Mouse (Mus musculus): ENCODE results near the gene Iffo1.

Iffo1 gene

DNA sequence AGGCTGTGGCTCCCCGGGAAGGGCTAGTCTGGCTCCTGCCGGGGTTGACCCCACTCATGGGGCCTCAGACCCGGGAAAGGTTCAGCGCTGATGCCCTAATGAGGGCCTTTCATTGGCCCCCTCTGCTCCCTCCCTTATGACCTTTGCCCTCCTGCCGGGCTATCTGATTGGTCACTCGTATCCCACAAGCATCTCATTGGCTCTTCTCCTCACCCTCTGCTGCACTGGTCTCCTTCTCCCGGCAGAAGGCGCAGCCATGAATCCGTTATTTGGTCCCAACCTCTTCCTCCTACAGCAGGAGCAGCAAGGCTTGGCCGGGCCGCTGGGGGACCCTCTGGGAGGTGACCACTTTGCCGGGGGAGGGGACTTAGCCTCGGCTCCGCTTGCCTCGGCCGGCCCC is at the start of gene Iffo1:
TSS of gene Iffo1 (plus strand) at position 241 of the 400 bp plus-strand sequence.
- peak; percentile 88 for DNase-seq (ENCODE audit: low read depth, low spot score)

DNA sequence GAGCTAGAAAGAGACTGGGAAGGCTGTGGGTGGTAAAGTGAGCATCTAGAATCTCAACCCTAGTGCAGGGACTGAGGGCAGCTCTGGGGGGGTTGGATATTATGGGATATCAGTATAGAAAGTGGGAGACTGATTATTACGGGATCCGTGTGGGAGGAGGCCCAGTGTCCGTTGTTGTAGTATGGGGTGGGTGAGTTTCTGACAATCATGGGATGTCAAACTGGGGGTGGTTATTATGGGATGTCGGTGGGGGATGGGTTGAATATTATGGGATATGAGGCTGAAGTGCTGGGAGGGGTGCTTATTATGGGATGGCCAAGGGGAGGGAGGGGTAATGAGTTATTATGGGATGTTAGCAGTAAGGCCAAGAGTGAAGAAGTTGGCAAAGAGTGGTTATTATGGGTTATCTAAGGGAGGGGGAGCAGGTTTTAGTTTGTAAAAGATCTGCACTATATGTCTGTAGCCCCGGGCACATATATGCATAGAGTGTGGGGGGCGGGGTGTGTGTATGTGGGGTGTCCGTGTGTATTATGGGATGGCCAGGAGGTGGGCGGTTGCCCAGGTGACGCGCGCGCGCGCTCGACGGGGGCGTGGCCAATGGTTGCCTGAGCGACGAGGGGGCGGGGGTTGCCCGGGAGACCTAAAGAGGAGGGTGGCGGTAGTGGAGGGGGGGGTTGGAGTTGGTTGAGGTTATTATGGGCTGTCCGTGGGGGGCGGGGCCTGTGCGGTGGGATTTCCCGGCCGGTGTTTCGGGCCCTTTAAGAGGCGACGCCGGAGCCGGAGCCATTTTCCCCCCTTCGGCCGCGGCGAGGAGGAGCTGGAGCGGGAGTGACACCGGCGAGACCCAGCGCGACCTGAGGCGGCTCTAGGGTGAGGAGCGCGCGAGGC is 49.4 kb upstream of the Iffo1 start, which contains the start of gene Chd4:
TSS of gene Chd4 (plus strand) at position 591 of the 888 bp plus-strand sequence.
- DNase-seq (ENCODE audit: low read depth, low spot score): peak; percentile 82

DNA sequence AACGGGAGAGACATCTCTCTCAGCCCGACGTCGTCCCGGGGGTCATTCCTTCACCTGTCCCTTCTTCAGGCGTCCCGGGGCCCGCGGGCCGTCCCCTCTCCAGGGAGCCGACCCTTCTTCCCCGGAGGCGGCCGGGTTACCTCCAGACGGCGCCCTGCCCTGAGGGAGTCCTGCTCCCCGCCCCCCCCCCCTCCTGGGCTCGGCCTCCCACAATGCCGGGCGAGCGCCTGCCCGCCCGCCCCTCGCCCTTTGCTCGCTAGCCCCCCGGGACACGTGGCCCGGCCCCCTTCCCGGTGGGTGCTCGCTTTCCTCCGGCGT is 48.8 kb upstream of the Iffo1 start:
- DNase-seq (ENCODE audit: low read depth, low spot score): no peak

DNA sequence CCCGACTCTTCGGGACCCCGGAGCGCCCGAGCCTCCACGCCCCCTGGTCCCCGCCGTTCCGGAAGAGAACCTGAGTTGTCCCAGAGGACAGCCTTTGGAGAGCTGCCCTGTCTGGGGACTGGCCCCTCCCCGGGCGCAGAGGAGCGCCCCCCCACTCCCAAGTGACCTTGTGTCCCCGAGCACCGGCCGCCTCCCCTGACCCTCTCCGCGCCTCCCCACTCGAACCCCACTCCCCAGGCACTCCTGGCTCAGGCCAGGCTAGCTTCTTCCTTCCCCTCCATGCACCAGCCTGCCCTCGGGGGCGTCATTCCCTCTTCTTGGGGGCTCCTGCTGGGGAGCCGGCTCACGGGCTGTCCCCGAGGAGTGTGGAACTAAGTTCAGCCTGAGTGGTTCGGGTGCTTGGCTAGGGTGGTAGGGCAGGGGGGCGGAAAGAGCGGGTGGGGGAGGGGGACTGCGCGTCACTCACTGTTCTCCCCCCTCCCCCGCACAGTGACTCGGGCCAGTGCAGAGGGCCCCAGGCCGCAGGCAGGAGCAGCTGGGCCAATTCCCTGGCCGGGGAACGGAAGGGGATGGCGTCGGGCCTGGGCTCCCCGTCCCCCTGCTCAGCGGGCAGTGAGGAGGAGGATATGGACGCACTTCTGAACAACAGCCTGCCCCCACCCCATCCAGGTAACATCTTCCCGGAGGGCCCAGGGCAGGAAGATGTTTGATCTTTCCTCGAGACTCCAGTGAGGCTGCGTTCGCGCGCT is 48.3 kb upstream of the Iffo1 start:
- no peak for DNase-seq (ENCODE audit: low read depth, low spot score)

DNA sequence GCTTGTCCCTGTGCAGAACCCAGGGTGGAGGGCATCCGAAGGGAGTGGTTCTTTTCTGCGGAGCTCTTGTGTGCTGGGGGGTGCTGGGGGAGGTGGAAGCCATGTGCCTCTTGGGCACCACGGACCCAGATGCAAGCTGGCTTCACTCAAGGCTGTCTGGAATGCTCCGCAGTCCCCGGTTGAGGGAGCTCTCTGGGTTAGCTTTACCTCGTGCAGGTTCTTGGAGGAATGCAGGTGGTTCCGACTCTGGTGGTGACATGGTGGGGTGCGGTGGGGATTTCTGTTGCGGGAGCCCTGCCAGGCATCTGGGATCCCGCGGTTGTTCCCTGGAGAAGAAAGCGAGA is 47.7 kb upstream of the Iffo1 start:
- DNase-seq (ENCODE audit: low read depth, low spot score): no peak

DNA sequence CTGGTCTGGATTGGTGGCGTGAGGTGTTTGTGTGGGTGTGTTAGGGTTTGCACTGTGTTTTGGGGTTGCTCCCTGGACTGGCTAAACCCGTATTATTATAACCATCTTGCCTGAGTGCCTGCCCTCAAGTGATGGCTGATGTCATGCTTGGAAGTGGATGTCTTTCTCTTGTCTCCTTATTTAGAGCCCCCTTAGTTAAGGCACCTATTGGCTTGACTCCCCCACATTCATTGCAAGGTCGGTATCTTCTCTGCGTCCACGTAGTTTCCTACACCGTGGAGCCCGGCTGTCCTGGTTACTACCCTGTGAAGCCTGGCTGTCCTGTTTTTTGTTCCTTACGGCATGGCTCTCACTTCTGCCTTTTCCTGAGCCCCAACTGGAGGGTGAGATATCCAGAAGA is 47.1 kb upstream of the Iffo1 start:
- DNase-seq (ENCODE audit: low read depth, low spot score): no peak

DNA sequence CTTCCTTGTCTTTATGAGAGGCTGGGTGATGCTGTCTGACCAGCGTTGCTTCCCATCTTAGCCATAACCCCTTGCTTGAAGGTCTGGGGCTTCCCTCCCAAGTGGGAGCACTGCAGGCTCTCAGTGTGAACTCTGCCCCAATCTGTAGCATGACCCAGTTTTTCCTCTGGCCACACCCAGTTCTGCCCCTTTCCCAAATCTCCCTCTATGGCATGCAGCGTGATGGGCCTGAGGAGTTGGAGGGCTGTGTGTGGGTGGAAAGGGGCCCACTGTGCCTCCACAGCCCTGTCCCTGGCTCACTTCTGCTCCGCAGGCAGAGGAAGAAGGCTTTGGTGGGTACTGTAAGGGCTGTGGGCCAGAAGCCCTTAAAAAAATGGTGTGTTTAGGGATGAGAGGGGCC is 46.5 kb upstream of the Iffo1 start:
- no peak for DNase-seq (ENCODE audit: low read depth, low spot score)

DNA sequence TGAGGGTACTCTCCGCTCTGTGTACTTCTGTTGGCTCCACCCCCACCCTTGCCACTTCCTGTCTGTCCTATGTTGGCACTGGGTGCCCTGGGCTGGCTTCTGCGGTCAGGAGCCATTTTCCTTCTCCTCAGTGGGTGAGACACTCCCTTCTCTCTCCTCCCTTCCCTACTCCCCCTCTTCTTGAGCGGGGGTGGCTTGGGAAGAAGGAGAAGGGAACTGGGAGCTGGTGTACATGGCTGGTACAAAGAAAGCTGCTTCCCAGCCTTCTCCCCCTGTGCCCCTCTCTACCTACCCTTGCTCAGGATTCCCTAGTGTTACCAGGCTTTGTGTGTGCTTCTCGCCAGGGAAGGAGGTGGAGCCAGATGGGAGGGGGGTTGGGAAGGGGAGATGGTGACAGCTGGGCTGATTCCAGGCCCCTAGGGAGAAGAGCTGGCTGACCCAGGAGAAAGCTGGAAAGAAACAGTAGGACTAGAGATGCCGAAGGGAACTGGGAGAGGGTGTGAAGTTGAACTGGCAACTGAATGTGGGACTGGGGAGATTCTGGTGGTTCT is 45.5 kb upstream of the Iffo1 start:
- DNase-seq (ENCODE audit: low read depth, low spot score): no peak

DNA sequence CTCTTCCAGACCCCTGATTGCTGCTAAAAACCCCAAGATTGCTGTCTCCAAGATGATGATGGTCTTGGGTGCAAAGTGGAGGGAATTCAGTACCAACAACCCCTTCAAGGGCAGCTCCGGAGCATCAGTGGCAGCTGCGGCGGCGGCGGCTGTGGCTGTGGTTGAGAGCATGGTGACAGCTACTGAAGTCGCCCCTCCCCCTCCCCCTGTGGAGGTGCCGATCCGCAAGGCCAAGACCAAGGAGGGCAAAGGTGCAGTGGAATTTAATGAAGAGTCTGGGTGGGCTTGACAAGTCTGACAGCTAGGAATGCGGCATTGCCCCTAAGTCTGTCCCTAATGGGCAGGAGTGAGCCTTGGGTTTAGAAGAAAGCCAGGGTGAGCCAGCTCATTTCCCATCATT is 43.6 kb upstream of the Iffo1 start:
- no peak for DNase-seq (ENCODE audit: low read depth, low spot score)

DNA sequence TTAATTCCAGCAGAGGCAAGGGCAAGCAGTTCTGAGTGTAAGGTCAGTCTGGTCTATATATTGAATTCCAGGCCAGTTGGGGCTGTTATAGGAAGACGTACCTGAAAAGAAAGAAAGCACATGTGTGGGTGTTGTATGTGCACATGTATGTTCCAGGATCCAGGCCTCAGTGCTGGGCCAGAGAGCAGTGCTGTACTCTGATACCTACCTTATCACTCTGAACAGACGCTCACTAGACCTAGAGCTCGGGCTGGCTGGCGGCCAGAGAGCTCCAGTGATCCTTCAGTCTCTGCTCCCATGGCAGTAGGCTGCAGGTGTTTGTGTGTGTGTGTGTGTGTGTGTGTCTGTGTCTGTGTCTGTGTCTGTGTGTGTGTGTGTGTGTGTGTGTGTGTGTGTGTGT is 40.8 kb upstream of the Iffo1 start:
- DNase-seq (ENCODE audit: low read depth, low spot score): no peak

DNA sequence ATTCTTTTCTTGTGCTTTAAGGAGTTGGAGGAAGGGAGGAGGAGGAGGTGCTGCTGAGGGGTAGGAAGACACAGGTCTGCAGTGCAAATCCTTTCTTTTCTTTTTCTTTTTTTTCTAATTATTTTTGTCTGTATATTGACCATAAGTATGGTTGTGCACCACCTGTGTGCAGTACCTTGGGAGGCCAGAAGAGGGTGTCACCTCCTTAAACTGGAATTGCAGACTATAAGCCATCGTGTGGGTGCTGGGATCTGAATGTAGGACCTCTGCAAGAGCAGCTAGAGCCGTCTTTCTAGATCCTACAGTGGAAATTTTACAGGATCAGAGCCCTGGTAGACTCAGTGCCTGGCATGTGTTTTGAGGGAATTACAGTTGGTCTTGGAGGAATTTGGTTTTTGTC is 37.3 kb upstream of the Iffo1 start:
- no peak for DNase-seq (ENCODE audit: low read depth, low spot score)

DNA sequence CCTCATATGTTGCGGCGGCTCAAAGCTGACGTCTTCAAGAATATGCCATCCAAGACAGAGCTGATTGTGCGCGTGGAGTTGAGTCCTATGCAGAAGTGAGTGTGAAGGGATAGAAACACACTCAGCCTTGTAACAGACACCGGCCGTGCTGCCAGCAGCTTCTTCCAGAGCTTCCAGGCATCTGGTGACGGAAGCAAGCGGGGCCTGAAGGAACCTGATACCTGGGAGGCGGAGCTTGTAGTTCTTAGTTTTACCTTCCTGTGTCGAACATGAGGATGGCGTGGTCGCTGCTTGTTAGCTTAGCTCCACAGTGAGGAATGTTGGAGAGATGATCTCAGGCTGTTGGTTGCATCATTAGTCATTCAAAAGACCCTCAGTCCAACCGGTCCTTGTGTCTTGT is 35.7 kb upstream of the Iffo1 start:
- DNase-seq (ENCODE audit: low read depth, low spot score): no peak

DNA sequence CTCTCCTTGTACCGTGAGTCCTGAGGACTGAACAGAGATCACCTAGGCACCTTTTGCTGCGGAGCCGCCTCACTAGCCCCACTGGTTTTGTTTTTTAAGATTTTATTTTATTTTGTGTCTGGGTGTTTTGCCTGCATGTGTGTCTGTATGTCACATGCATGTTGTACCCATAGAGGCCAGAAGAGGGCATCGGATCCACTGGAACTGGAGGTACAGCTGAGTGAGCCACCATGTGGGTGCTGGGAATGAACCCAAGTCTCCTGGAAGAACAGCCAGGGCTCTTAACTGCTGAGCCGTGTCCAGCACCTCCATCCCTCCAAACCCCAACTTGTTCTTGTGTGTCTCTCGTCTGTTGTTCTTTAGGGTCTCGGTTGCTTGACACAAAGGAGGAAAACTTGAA is 34.1 kb upstream of the Iffo1 start:
- DNase-seq (ENCODE audit: low read depth, low spot score): no peak

DNA sequence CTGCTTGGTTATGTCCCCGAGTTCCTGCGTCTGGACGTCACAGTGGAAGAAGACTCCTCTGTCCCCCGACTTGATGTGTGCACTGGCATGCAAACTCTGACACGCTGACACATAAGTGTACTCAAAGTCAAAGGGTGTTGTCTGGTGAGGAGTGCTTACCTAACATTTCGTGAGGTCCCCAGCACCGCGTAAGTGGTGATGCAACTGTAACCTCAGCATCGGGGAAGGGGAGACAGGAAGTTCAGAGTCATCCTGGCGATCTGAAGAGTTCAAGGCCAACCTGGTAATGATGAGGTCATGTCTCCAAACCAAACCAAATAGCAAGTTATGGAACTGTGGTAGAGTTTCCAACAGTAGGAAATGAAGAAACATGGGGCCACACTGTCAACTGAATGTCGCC is 32.5 kb upstream of the Iffo1 start:
- no peak for DNase-seq (ENCODE audit: low read depth, low spot score)

DNA sequence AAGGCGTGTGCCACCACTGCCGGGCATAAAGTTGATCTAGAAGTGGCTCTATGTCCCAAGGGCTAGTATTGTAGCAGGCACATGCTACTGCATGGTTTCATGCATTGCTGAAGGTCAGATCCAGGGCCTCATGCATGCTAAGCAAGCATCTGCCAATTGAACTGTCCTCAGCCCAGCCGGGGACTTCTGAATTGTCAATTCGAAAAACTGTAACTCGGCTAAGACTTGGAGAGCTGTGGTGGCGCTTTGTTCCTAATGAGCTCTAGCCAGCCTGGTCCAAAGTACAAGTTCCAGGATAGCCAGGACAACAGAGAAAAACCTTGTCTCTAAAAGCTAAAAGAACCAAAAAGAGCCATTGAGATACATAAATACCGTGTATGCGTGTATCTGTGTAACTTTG is 25.7 kb upstream of the Iffo1 start:
- no peak for DNase-seq (ENCODE audit: low read depth, low spot score)

DNA sequence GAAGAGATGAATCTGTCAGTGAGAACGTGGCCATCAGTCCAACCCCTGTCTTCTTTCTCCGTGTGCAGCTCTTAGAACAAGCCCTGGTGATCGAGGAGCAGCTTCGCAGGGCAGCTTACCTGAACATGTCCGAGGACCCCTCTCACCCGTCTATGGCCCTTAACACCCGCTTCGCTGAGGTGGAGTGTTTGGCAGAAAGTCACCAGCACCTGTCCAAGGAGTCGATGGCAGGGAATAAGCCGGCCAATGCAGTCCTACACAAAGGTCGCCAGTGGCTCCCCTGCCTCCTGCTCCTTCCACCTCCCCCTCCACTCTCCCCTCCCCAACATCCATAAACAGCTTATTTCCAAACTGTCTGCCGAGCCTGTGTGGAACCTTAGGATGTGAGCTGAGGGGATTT is 16.3 kb upstream of the Iffo1 start:
- DNase-seq (ENCODE audit: low read depth, low spot score): no peak

DNA sequence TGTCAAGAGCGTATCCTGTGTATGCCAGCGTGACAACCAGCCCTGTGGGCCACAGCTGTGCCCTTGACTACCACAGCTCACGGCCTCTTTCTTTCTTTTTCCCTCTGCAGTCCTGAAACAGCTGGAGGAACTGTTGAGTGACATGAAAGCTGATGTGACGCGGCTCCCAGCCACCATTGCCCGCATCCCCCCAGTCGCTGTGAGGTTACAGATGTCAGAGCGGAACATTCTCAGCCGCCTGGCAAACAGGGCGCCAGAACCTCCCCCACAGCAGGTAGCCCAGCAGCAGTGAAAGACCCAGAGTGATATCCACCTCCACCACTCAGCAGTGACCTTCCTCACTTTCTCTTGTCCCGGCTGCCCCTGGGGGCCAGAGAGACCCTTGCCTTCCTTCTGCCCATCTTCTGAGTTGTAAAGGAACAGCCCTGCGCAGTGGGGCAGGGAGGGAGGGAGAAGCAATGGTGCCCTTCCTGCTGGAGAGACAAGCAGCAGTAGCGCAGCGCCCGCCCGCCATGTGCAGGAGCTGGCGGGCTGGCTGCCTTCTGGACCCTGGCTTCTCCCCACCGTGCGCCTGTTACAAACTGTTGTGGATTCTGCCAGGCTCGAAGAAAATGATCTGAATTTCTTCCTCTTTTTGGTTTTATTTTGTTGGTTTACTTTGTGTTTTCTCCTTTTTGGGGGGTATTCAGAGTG is 15.2 kb upstream of the Iffo1 start:
- DNase-seq (ENCODE audit: low read depth, low spot score): no peak

DNA sequence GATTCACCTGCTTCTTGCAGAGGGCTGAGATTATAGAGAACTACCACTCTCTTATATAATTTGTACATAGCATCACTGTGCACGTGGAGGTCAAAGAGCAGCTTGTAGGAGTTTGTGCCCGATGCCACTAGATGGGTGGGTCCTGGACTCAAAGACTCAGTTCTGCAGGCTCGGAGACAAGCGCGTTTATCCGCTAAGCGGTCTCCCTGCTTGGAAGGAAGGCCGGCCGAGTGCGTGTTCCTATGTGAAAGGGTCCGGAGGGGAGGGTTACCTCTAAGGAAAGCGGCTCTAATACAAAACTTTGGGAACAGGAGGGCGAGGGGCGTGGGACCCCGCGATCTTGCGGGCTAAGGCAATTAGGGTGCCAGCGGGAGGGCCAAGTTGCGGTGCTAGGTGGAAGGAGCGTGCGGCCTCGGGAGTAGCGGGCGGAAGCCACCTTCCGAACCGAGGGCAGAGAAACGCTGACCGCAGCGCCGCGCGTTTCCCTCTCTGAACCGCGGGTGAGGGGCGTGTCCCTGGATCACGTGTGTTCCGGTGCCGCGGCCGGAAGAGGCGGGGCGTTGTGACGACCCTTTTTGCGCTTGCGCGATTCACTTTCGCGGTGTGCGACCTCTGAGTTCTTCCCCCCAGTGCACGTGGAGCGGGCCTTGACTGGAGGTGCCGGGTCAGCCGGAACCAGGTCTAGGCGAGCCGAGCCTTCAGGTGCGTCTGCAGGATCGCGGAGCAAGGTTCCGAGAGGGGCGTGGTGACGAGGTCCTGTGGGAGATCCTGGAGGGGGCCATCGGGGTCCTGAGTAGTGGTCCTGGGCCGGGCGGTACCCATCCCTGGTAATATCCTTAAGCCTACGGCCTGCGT is 13.5 kb upstream of the Iffo1 start, which contains the start of gene Nop2:
TSS of gene Nop2 (plus strand) at position 608 of the 855 bp plus-strand sequence.
- peak; percentile 73 for DNase-seq (ENCODE audit: low read depth, low spot score)

DNA sequence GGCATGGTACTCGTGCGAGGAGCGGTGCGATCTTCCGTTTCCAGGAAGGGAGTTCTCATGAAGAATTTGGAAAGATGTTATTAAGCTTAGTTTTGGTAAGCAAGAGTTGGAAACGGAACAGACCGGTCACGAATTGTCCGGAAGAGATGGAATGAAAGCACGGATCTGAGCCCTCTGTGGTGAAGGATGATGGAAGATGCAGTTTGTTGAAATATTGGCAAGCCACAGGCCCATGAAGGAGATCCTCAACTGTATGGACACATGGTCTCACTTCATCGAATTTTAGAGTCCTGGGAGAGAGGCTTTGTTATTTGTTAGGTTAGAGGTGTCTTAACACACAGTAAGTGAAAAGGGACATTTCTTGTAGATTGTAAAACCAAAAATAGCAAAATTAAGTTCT is 12.6 kb upstream of the Iffo1 start:
- DNase-seq (ENCODE audit: low read depth, low spot score): no peak

DNA sequence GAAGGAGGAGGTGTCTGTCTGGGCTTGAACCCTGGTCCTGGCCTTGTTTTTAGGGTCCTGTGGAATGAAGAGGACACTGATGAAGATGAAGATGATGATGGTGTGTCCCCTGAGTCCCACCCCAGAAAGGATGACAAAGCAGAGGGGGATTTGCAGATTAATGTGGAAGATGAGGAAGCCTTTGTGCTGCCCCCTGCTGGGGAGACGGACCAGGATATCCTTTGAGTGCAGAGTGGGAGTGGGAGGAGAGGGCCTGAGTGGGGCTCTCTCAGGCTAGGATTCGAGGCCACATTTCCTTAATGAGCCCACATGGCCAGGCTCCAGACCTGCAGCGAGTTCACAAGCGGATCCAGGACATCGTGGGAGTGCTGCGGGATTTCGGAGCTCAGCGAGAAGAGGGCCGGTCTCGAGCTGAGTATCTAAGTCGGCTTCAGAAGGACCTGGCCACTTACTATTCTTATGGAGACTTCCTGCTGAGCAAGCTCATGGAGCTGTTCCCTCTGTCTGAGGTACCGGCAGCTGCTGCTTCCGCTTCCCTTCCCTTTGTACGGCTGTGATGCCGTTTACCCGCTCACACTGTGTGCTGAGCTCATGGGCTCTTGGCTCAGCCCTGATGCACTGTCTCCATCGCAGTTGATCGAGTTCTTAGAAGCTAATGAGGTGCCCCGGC is 7.9 kb upstream of the Iffo1 start:
- no peak for DNase-seq (ENCODE audit: low read depth, low spot score)

DNA sequence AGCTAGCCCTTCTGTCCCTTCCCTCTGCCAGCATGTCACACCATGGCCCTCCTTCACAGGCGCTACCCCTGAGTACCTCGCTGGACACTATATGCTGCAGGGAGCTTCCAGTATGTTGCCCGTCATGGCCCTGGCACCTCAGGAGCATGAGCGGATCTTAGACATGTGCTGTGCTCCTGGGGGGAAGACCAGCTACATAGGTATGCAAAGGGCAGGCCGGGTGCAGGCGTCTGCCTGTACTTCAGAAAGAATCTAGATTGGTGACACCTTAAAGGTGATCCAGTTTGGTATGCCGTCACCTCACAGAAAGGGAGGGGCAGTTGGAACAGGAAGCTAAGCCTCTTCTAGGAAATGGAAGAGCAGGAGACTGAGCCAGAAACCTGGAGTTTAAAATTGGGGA is 5.3 kb upstream of the Iffo1 start:
- DNase-seq (ENCODE audit: low read depth, low spot score): no peak
